Mouse (Mus musculus) olfactory bulb, adult 2 months (tissue): ENCODE data around the gene Hoxb8. TPM values are rescaled to one million over a fixed set of nuclear protein-coding genes. Genes with fewer than 3 reads are reported as not detected.

Experiments
- H3K27ac ChIP-seq: fragments of 200-500 bp; 2 replicates; pipeline ENCODE4 v1.5.1; 2012; ENCODE audit warnings: low read depth, low read length; ENCODE audit not compliant: insufficient read depth
- H3K4me1 ChIP-seq: fragments of 200-500 bp; 2 replicates; pipeline ENCODE4 v1.6.1; 2012; ENCODE audit warnings: low read length; ENCODE audit not compliant: control insufficient read depth, insufficient read depth
- H3K4me3 ChIP-seq: fragments of 200-500 bp; 2 replicates; pipeline ENCODE4 v1.5.1; 2012; ENCODE audit warnings: mild to moderate bottlenecking, low read depth, low read length, moderate library complexity; ENCODE audit not compliant: insufficient read depth
- CTCF ChIP-seq: fragments of 200-500 bp; IDR thresholded peaks from 2 replicates; pipeline ENCODE4 v1.5.1; 2012; ENCODE audit warnings: low read depth, mild to moderate bottlenecking, low read length, moderate library complexity; ENCODE audit not compliant: insufficient read depth
- POLR2A ChIP-seq: fragments of 200-500 bp; IDR thresholded peaks from 2 replicates; pipeline ENCODE4 v1.6.1; 2012; ENCODE audit warnings: mild to moderate bottlenecking, low read depth, low read length, moderate library complexity; ENCODE audit not compliant: insufficient read depth
- WGBS: fragments of 180-500 bp; shearing (Covaris S2); methylation state at CpG from one replicate; pipeline ENCODE4 v1.1.7; 2018; 5-methylcytosine and 5-hydroxymethylcytosine counted together
- polyA plus RNA-seq: library from polyadenylated mRNA; stranded (reverse); fragments of >200 nt; gene quantifications from 2 replicates; pipeline ENCODE4 v1.2.4, GENCODE M21; 2012; ENCODE audit warnings: low replicate concordance; ENCODE audit not compliant: missing spikeins, insufficient read depth, insufficient read length

The Hoxb8 gene
- polyA plus RNA-seq, 1 experiment, result not detected

GRCm38 (mm10) chr11:96296997-96297396, 15.3 kb downstream of the Hoxb8 start:
- no peak overlapping the region for H3K27ac ChIP-seq
- no peak overlapping the region for H3K4me3 ChIP-seq
- 3% methylated on average over 2 of the region's 2 CpGs for WGBS
- no peaks in the 10 kb centered on the region for H3K4me1 ChIP-seq
- TF ChIP-seq POLR2A (no peak), CTCF (no peak)

- 3% methylated on average over 3 of the region's 3 CpGs for WGBS
- H3K27ac ChIP-seq, result no peak overlapping the region
Measured at GRCm38 (mm10) chr11:96297428-96297827, 15.7 kb downstream of the Hoxb8 start.

GRCm38 (mm10) chr11:96297968-96298635, 16.4 kb downstream of the Hoxb8 start:
- Histone ChIP-seq H3K4me3 (no peak overlapping the region), H3K4me1 (no peaks in the 10 kb centered on the region), H3K27ac (no peak overlapping the region)
- no peak for TF ChIP-seq CTCF
- no peak for TF ChIP-seq POLR2A
- 6% methylated on average over 11 of the region's 11 CpGs for WGBS

More at GRCm38 (mm10) chr11:96297428-96297827, 15.7 kb downstream of the Hoxb8 start:
- H3K4me3 ChIP-seq, result no peak overlapping the region
- no peaks in the 10 kb centered on the region for H3K4me1 ChIP-seq
- TF ChIP-seq CTCF, result no peak
- no peak for TF ChIP-seq POLR2A

- WGBS, result 1% methylated on average over 66 of the region's 66 CpGs
- Histone ChIP-seq H3K4me1 (no peaks in the 10 kb centered on the region), H3K4me3 (no peak overlapping the region), H3K27ac (no peak overlapping the region)
- TF ChIP-seq CTCF, result no peak
- TF ChIP-seq POLR2A, result no peak
Measured at GRCm38 (mm10) chr11:96298895-96299667, 17.4 kb downstream of the Hoxb8 start.

- TF ChIP-seq CTCF (no peak), POLR2A (no peak)
- H3K4me1 ChIP-seq, result no peaks in the 10 kb centered on the region
- WGBS, result 2% methylated on average over 9 of the region's 9 CpGs
- H3K27ac ChIP-seq, result no peak overlapping the region
- no peak overlapping the region for H3K4me3 ChIP-seq
Measured at GRCm38 (mm10) chr11:96299781-96300180, 18.1 kb downstream of the Hoxb8 start.

GRCm38 (mm10) chr11:96300354-96301063, 18.8 kb downstream of the Hoxb8 start:
- no peak overlapping the region for H3K4me3 ChIP-seq
- no peaks in the 10 kb centered on the region for H3K4me1 ChIP-seq
- TF ChIP-seq CTCF, result no peak
- no peak for TF ChIP-seq POLR2A
- no peak overlapping the region for H3K27ac ChIP-seq
- 2% methylated on average over 35 of the region's 35 CpGs for WGBS

- Histone ChIP-seq H3K4me3 (no peak overlapping the region), H3K27ac (no peak overlapping the region), H3K4me1 (no peaks in the 10 kb centered on the region)
- TF ChIP-seq CTCF (no peak), POLR2A (no peak)
- 2% methylated on average over 10 of the region's 10 CpGs for WGBS
Measured at GRCm38 (mm10) chr11:96301064-96301431, 19.3 kb downstream of the Hoxb8 start.

GRCm38 (mm10) chr11:96301837-96302236, 20.1 kb downstream of the Hoxb8 start:
- Histone ChIP-seq H3K4me3 (no peak overlapping the region), H3K4me1 (no peaks in the 10 kb centered on the region), H3K27ac (no peak overlapping the region)
- TF ChIP-seq CTCF (no peak), POLR2A (no peak)
- WGBS, result 3% methylated on average over 15 of the region's 15 CpGs
